Mouse (Mus musculus) layer of hippocampus, postnatal 25 days (tissue): ENCODE data around the gene Tmem131. TPM values are rescaled to one million over a fixed set of nuclear protein-coding genes. Genes with fewer than 3 reads are reported as not detected.

Experiments used
- DNase-seq, 2 experiments: peaks; one replicate each; pipeline ENCODE4 v3.0.0; 2022; ENCODE audit warnings: mixed read lengths in 2 of 2, low spot score in 1 of 2; ENCODE audit errors: extremely low spot score in 1 of 2
- total RNA-seq, 2 experiments: library from RNA; stranded (reverse); gene quantifications; 2 replicates each; pipeline ENCODE4 v1.2.3; 2021

The Tmem131 gene
- total RNA-seq: 10 to 100 TPM; 48.4 to 61.9 TPM

- no peak for DNase-seq
These were observed at the start of gene Tmem131 for GRCm38 (mm10) chr1:36943653-36944052. TSS of gene Tmem131 (minus strand) at chr1:36943666.

DNA sequence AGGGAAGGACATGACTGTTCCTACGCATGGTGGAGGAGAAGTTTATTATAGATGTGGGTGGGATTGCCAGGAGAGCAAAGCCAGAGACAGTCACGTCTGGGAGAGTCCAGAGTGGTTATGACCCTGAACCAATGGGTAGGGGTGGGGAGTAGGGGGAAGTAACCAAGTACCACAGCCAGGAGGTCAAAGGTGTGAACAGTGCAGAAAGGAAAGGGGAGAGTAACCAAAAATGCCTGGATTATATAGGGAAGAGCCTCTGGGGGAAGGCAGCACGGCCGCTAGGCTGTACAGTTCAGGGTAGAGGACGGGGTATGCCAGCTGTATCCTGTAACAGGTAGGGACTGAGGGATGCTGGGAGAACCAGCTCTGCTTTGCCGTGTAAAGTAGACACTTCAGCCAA lies 45.1 kb upstream of the Tmem131 start:
- DNase-seq: no peak

DNA sequence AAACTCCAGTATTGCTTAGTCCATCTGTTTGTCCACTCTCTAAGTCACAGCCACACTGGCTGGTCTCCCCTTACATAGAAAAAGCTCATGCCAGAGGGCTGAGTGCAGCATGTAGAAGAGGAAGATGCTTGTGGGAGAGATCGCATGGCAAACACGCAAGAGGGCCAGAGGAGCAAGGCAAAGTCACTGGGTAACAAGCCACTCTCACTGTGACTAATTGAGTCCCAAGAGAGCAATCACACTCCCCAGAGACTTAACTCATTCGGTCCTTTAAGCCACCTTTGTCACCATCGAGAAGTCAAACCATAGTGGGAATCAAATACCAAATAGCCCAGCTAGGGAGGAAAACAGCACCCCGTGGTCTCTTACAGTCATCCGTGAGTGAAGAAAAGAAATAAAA lies 44.7 kb upstream of the Tmem131 start:
- no peak for DNase-seq

GRCm38 (mm10) chr1:36987172-36988148 lies 44.0 kb upstream of the Tmem131 start:
- no peak for DNase-seq

GRCm38 (mm10) chr1:36986396-36987160 lies 43.1 kb upstream of the Tmem131 start:
- DNase-seq: no peak

DNA sequence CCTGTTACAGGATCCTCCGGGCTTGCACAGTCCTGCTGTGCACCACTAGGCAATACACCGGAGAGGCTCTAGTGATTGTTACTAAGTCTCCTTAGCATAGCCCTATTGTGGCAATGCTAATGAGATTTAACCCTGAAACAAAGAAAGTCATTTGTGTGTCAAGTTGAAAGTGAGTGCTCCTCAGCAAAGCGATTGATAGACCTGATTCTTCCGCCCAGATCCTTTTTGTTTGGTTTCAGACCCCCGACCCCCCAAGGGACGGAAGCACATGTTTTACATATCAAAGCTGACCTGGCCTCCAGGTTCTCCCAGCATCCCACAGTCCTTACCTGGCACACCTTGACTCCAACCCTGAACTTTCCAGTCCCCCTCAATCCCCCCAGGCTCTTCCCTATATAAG lies 42.4 kb upstream of the Tmem131 start:
- DNase-seq: no peak

- DNase-seq: no peak
These were observed 40.9 kb upstream of the Tmem131 start for GRCm38 (mm10) chr1:36984406-36984805.

DNA sequence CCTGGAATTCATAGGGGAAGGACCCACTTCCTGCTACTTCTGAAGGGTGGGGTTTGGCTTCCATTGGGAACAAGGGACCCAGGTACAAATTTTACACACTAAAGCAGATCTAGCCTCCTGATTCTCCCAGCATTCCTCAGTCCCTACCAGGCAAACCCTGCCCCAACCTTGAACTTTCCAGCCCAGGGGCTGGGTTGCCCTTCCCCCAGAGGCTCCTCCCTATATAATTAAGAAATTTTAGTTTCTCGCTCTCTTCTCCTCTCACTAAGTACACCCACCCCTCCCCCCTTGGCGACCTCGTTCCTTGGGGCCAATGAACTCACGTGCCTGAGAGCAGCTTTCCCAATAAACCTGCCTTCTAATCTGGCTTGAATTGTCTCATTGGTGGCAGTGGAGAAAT lies 40.3 kb upstream of the Tmem131 start:
- no peak for DNase-seq

DNA sequence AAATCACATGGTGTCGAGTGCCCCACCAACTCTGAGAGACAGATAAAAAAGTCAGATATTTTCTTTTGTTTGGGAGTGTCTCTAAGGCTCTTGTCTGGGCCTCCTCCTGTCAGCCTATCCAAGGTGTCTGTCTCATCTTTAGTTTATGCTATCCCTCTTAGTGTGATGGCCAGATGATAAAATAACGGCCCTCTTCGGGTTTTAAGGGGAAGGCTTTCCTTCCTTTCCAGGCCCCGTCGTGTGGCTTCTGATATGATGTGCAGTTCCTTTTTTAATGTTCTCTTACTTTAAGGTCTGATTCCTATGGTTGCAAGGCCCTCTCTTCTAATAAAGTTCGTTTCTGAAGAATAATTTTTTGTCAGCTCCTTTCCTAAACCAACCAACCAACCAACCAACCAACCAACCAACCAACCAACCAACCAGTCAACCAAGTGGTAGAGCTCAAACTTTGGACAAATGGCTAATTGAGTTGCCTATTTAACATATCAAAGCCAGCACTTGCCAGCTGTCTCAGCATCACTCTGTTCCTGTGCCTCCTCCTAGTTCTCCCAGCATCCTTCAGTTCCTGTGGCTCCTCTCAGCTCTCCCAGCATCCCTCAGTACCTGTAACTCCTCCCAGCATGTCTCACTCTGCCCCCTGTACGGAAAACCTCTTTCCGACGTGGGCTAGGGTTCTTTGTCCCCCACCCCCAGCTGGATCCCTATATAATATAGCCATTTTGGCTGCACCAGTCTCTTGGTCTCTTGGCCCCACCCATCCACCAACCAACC lies 38.9 kb upstream of the Tmem131 start:
- DNase-seq: no peak

GRCm38 (mm10) chr1:36976770-36977169 lies 33.3 kb upstream of the Tmem131 start:
- DNase-seq: no peak

GRCm38 (mm10) chr1:36970918-36971617 lies 27.6 kb upstream of the Tmem131 start:
- DNase-seq: no peak

GRCm38 (mm10) chr1:36965831-36966230 lies 22.4 kb upstream of the Tmem131 start:
- no peak for DNase-seq

DNA sequence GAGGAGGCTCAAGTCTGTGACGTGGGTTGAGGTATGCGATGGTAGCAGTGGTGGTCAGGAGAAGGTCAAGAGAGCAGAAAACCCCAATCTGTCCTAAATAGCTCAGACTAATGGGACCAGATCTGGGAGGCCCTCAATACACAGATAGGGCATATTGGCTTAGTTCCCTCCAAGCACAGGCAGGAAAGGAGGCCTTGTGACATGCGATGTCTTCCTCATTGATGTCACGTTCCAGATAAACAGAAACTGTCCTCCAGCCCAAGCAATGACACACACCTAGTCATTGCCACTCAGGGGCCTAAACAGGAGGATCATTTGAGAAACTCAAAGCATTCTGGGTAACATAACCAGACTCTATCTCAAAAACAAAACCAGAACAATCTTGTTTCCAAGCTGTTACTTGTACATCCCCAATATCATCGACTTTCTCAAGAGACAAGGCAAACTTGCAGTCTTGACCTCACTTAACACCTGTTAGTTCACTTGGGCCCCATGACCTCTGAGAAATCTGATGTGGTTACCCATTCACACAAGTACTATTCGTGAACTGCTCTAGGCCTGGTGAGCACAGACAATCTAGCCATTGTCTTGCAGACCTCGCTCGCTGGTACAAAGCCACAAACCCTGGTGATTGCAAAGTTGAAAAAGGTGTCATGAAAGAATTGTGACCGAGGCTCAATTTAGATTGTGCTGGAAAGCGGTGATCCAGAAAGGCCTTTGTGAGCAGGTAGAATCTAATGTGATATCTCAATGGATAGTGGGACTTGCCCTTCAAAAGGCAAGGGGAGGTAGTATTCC lies 19.1 kb upstream of the Tmem131 start:
- DNase-seq: no peak

DNA sequence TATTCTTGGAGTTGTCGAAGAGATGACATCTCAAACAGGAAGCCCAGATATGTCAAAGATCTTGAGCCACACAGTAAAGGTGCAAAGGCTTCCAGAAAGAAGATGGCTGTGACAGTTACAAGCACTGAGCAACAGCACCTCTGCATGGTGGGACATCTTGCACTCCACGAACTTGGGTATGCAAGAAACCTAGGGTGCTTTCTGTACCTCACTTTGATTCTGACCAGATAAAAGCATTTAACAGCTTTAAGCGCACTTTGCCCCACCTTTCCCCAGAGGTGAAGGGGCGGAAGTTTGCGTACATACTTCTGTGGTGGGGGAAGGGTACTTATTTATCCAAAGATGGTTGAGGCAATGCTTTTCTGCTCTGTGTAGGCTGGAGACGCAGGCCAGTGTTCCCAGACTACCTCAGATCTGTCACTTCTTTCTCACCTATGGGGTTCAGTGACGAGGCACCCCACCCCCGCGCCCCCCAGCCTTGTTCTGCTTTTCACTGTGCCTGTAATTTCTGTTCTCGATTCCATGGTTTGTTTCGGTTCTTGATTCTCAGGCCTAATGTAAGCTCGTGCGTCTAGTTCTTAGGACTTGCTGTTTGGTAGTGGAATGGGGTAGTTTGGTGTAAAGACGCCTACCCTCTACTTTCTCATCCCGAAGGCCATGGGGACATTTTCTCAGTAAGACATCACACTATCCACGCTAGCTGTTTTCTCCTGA lies 17.2 kb upstream of the Tmem131 start:
- DNase-seq: no peak

DNA sequence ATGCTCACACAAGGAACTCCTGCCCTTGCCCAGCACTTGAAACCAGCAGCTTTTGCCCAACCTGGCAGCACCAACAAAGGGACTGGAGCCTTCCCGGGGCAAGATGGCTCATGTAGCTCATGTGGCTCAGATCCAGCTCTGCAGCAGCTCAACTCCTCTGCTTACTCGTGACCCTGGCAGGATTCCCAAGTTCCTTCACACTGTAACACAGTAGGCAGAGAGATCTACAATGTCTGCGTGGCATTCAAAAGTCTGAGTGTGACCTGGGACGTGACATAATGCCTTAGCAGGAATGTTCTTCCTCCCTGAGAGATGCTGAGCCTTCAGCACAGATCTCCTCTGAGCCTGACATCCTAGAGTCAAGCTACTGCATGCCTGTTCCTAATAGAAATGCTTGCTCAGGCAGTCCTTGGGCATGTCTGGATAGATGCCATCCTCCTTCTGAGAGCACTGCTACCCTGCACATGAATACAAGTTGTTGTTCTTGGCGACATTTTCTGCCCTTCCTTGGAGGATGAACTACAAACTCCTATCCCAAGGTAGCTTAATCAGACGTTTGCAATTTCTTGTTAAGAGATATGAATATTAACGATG lies 6.2 kb upstream of the Tmem131 start:
- DNase-seq: no peak

DNA sequence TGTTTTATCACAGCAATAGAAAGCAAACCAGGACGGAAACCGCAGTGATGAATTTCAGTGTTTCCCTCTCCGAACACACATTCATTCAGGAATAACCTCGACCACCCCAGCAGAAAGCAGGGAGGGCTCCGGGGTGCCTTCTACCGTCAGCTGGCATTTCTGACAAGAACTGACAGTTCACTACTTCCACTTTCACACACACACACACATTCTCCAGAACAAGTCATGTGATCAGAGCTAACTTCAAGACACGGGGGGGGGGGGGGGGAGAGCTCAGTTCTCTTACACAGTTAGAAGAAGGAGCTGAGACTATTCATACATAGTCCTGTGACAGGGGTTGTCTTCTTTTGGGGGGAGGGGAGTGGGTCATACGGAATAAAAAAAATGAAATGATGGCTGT lies 4.0 kb upstream of the Tmem131 start:
- DNase-seq: no peak

- no peak for DNase-seq
These were observed 3.1 kb downstream of the Tmem131 start for GRCm38 (mm10) chr1:36940381-36940762.
